Mouse (Mus musculus): ENCODE measurements around the gene Loxl3.

- no peak for TF ChIP-seq POLR2A (IDR thresholded peaks at IDR 0.05; ENCODE audit: borderline replicate concordance, extremely low read depth, low read depth, low read length)
- no peak for TF ChIP-seq CTCF (IDR thresholded peaks at IDR 0.05; ENCODE audit: insufficient read depth, low read length)
Observed at GRCm38 (mm10) chr6:83043993-83044392, 10.0 kb downstream of the Loxl3 start.
